Mouse (Mus musculus) common myeloid progenitor, adult 5-6 weeks (primary cell): Measurements from ENCODE around the gene Plcl1. TPM values are rescaled to one million over a fixed set of nuclear protein-coding genes. Genes with fewer than 3 reads are reported as not detected.

Experiments
- ATAC-seq: replicated peaks from 2 replicates; pipeline ENCODE4 v1.8.0; 2016; ENCODE audit warnings: low read depth, mild to moderate bottlenecking, moderate TSS enrichment, inconsistent platforms; ENCODE audit not compliant: poor library complexity, severe bottlenecking
- total RNA-seq: library from RNA; stranded (forward); fragments of 200-1000, 187-1606 nt; gene quantifications from 2 replicates; pipeline ENCODE4 v1.2.3, GENCODE M21; 2017

Gene Plcl1
- total RNA-seq, 1 experiment from 2014 or later, result 0.05 TPM

DNA sequence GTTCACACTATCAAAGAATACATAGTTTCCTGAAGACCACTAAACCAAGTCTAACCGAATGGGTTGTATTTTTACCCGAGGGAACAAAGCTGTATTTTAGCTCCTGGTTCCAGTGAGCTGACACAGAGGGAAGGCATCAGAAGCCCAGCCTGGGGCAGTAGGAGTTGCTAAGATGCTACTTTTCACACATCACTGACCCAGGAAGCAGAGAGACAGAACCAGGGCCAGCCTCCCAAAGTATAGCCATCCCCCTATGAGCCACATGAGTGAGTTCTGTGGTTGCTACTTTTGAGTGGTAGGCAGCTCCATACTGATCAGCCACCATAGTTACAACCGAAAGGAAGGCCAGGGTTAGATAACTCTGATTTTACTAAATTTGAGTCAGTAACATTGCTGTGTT, 106.4 kb downstream of the Plcl1 start:
- no peak for ATAC-seq

GRCm38 (mm10) chr1:55512799-55513198, 107.1 kb downstream of the Plcl1 start:
- peak; percentile 76 for ATAC-seq

- no peak for ATAC-seq
Measured at GRCm38 (mm10) chr1:55517182-55517581, 111.5 kb downstream of the Plcl1 start.

DNA sequence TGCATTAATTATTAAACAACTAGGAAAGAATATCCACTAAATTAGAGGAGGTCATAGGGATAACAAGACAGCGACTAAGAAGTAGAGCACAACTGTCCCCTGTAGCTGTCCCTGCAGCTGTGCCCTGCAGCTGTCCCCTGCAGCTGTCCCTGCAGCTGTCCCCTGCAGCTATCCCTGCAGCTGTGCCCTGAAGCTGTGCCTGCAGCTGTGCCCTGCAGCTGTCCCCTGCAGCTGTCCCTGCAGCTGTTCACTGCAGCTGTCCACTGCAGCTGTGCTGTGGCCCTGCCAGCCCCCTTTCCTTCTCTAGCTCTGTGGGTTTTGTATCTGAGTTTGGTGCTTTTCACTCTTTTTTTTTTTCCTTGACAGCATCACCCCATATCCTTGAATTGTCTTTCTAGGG, 118.2 kb downstream of the Plcl1 start:
- ATAC-seq, result no peak

GRCm38 (mm10) chr1:55525100-55525499, 119.4 kb downstream of the Plcl1 start:
- peak; percentile 37 for ATAC-seq

DNA sequence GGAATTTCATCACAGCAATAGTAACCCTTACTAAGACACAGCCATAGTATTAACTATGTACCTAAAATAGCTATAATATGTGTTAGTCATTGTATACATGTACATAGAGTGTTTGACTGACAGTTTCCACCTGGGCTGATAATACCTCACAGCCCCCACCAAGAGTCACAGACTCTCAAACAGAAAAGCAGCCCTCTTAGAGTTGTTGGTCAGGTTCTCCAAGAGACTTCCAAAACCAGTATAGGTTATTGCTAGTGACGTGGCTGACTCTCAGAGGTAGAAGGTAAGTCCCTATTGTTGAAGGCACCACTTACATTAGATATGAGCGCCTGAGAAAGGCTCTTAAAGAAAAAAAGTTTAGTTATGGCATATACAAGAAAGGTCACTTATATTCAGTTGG, 120.0 kb downstream of the Plcl1 start:
- ATAC-seq, result no peak

- peak; percentile 97 for ATAC-seq
Measured at GRCm38 (mm10) chr1:55528547-55529304, 123.0 kb downstream of the Plcl1 start.

DNA sequence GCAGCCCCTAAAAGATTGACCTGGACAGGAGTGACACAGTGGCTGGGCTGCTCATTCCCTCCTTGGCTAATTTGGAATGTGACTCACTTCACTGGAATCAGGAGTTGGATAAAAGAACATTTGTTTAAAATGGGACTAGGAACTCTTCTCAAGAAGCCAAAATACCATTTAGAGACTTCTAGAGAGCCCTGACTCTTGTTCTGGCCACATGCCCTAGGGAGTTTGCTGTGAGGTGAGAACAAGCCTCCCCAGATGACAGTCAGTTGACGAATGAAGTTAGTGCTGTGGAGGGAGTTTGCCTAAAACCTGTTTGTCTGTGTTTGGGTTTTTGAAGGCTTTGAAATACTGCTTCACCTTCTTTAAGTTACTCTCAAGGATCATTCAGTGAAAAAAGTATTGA, 128.1 kb downstream of the Plcl1 start:
- no peak for ATAC-seq

DNA sequence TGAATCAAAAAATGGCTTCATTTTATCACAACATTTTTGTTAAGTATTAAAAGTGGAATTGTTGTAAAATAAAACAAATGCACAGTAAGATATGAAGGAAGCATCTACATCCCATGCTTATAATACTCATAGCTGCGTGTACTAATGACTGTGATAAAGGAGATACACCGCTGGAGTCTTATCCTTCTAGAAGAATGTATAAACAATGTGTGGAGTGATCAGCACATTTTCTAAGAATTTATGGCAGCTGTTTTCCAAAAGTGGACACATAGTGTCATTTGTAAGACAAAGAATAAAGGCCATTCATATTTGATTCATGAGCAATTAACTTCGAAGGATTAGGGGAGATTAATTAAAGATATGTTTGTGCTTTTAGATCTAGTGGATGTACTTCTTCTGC, 148.7 kb downstream of the Plcl1 start:
- no peak for ATAC-seq

GRCm38 (mm10) chr1:55557960-55558359, 152.2 kb downstream of the Plcl1 start:
- no peak for ATAC-seq

DNA sequence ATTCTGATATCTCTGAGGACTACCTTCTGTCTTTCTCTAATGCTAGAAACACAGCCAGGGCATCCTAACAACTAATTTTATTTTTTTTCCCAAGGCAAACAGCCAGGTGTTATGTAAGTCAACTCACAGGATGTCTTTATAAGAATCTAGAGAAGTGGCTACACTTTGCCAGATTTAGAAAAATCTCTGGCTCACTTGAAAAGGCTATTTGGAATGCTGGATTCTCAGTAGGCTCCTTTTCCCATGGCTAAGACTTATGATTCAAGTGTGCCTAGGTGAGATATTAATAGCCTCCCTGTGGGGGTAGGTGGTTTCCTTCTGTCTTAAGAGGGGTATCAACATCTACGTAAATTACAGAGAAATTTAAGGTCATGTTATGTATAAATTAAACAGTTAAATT, 152.7 kb downstream of the Plcl1 start:
- ATAC-seq, result no peak

DNA sequence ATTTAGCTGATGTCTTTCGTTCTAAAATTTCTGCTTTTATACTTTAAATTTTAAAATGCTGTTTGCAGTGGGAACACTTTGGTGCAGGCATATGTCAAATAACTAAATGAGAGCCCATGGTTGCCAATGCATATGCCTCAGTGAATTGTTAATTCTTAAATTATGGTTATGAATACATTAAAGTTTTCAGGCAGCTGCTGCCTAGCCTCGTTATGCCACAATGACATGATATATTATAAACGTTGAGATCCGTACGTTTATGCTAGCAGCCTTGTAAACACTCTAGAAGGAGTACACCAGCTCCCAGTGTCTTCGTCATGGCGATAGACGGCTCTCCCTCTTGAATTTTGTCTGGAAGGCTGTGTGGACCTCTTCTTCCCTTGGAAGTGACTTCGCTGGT, 154.3 kb downstream of the Plcl1 start:
- no peak for ATAC-seq

DNA sequence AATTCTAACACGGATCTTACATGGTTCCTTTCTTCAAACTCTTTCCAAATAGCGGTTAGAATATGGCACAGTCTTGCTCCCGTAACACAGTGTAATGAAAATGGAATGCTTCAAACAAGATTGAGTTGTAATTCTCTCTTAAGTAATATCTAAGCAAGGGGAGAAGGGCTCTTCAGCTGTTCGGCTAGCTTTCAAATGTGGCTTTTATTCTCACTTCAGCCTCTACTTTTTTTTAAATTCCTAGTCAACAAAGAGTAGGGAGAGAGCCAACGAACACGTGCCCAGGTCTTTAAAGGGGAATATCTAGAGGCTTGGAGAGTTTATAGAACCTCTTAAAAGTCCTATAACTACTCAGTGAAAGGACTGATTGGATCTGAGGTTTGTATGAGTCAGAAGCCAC, 160.2 kb downstream of the Plcl1 start:
- no peak for ATAC-seq

GRCm38 (mm10) chr1:55567801-55568360, 162.2 kb downstream of the Plcl1 start:
- no peak for ATAC-seq

DNA sequence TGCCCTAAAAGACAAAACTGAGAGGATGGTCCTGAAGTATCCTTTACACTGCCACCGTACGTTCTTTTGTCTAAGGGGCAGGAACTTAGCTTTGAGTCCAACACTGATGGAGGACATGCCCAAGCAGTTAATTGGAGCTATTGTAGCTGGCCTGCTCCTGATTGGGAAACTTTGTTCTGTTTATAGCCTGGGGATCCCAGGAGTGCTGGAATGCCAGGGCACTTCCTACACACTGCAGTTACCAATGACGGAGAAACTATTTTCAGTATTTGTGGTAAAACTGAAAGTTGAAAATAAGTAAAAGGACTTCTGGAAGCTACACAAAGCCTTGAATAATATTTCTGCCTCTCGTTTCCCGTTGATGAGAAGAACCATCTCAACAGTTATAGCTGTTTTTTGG, 164.5 kb downstream of the Plcl1 start:
- ATAC-seq, result no peak

DNA sequence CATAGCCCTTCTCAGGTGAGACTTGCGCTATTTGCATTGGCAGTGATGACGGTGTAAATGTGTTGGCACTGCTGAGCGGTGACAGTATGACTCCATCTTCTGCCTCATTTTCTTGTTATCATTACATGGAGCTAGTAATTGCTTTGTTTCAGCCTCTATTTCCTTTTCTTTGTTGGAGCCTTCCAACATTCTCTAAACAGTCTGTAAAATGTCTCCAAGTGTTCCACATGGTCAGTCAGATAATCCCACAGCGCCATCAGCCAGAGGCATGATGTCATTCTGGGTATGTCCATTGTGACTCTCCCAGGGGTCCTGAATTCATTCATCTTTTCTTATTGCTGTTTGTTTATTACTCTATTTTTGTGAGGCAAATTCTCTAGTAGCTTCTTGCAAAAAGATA, 165.7 kb downstream of the Plcl1 start:
- ATAC-seq, result no peak

DNA sequence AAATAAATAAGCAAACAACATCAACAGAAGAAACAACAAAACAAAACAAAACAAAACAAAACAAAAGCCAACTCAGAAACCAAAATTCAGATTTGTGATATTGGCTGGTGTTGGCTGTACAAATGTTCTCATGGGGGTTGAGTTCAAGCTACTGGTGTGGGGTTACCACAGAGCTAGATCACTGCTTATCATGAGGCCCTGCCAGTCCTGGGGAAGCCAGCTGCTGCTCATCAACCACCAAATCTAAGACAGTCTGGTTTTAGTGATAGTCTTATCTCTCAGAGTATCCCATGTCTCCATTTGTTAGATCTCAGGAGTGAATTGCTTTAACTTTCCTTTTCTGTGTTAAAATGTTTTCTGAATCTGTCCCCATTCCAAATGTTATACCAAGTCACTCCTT, 166.5 kb downstream of the Plcl1 start:
- ATAC-seq, result 0 out of 2 replicates have a peak, but pooled peaks have one; percentile 39

DNA sequence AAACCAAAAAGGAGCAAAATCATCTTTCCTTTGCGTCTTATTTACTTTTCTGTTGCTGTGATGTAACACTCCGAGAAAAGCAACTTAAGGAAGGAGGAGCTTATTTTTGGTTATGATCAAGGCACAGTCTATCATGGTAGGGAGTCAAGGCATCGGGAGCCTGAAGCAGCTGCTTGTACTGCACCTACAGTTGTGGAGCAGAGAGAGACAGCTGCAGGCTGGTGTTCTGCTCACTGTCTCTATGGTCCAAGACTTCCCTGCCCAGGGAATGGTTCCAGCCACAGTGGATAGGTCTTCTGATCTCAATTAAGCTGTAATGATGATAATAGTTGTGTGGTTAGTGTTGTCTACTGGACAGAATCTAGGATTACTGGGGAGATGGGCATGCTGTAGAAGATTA, 166.9 kb downstream of the Plcl1 start:
- ATAC-seq, result no peak

DNA sequence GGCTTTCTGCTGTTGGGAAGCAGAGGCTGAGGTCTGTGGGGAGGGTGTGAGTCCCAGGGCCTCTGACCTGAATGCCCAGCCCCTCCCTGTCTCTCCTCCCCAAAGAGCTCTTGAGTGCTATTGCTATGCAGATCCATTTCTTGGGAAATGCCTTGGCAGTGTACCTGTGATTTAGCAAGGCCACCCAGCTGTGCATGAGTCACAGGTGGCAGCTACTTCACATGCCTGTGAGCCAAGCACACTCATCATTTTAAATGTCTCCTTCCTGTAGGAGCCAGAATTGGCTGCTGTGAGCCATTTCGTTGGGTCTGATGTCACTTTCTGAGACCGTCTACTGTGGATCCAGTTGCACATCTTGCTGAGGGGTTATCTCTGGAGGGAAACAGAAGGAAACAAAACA, 170.2 kb downstream of the Plcl1 start:
- ATAC-seq, result no peak

- ATAC-seq, result no peak
Measured at GRCm38 (mm10) chr1:55581752-55582151, 176.0 kb downstream of the Plcl1 start.

DNA sequence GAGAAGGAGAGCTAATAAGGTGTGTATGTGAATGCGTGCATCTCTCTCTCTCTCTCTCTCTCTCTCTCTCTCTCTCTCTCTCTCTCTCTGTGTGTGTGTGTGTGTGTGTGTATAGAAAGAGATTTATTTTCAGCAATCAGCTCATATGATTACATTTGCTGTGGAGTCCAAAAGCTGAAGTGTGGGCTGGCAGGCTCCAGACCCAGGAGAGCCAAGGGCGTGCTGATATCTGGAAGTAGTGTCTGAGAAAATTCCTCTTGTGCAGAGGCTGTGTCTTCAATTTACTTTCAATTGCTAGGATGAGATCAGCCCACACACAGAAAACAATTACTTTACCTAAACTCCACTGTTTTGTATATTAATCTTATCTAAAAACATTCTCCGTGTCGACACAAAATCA, 179.7 kb downstream of the Plcl1 start:
- ATAC-seq, result no peak

GRCm38 (mm10) chr1:55588090-55588489, 182.4 kb downstream of the Plcl1 start:
- ATAC-seq, result no peak
